Mouse (Mus musculus) ovary, postnatal 10 days (tissue): ENCODE results near the gene Slc28a3.

ENCODE experiments used
- DNase-seq: peaks from one replicate; pipeline ENCODE4 v3.0.0; 2022; ENCODE audit warnings: low spot score

Slc28a3 gene

GRCm38 (mm10) chr13:58560497-58561138 lies 50.1 kb downstream of the Slc28a3 start:
- no peak for DNase-seq

GRCm38 (mm10) chr13:58558216-58558615 lies 52.5 kb downstream of the Slc28a3 start:
- no peak for DNase-seq

GRCm38 (mm10) chr13:58556018-58556417 lies 54.7 kb downstream of the Slc28a3 start:
- no peak for DNase-seq

- DNase-seq: no peak
These were observed 55.1 kb downstream of the Slc28a3 start for GRCm38 (mm10) chr13:58555561-58555960.

GRCm38 (mm10) chr13:58551924-58552323 lies 58.8 kb downstream of the Slc28a3 start:
- DNase-seq: no peak

- DNase-seq: no peak
These were observed 63.1 kb downstream of the Slc28a3 start for GRCm38 (mm10) chr13:58547570-58547969.

- DNase-seq: no peak
These were observed 66.8 kb downstream of the Slc28a3 start for GRCm38 (mm10) chr13:58543688-58544408.

- peak; percentile 64 for DNase-seq
These were observed 67.6 kb downstream of the Slc28a3 start for GRCm38 (mm10) chr13:58543066-58543465.

GRCm38 (mm10) chr13:58542601-58543041 lies 68.1 kb downstream of the Slc28a3 start:
- DNase-seq: no peak

- DNase-seq: no peak
These were observed 68.5 kb downstream of the Slc28a3 start for GRCm38 (mm10) chr13:58542167-58542566.

- DNase-seq: no peak
These were observed 69.1 kb downstream of the Slc28a3 start for GRCm38 (mm10) chr13:58541620-58542019.

GRCm38 (mm10) chr13:58538966-58539365 lies 71.7 kb downstream of the Slc28a3 start:
- no peak for DNase-seq

- no peak for DNase-seq
These were observed 72.3 kb downstream of the Slc28a3 start for GRCm38 (mm10) chr13:58538366-58538765.

- no peak for DNase-seq
These were observed 72.8 kb downstream of the Slc28a3 start for GRCm38 (mm10) chr13:58537916-58538233.

GRCm38 (mm10) chr13:58537232-58537915 lies 73.3 kb downstream of the Slc28a3 start:
- no peak for DNase-seq

- DNase-seq: no peak
These were observed 74.0 kb downstream of the Slc28a3 start for GRCm38 (mm10) chr13:58536466-58537231.

GRCm38 (mm10) chr13:58535321-58535720 lies 75.4 kb downstream of the Slc28a3 start:
- DNase-seq: no peak

- no peak for DNase-seq
These were observed 75.8 kb downstream of the Slc28a3 start for GRCm38 (mm10) chr13:58534861-58535260.

- DNase-seq: no peak
These were observed 76.3 kb downstream of the Slc28a3 start for GRCm38 (mm10) chr13:58534216-58534841.

- no peak for DNase-seq
These were observed 86.1 kb downstream of the Slc28a3 start for GRCm38 (mm10) chr13:58524581-58524980.

GRCm38 (mm10) chr13:58523761-58524117 lies 86.9 kb downstream of the Slc28a3 start:
- DNase-seq: no peak
